Mouse (Mus musculus): ENCODE data around the gene Prpf18. TPM values are rescaled to one million over a fixed set of nuclear protein-coding genes. Genes with fewer than 3 reads are reported as not detected.

Prpf18 gene
- polyA plus RNA-seq (2012; rRNA removed; ENCODE audit: low replicate concordance), result 5.0 and 13.0 TPM in 2 replicates

GRCm38 (mm10) chr2:4651500-4652285 lies at the start of gene Prpf18:
Gene Prpf18, minus strand, starts transcription at chr2:4652113.

Other genes starting within 250 kb of the Prpf18 start
- 1.6 and 1.9 TPM in 2 replicates for gene Bend7, start 65.7 kb upstream of the Prpf18 start, polyA plus RNA-seq (2012; rRNA removed; ENCODE audit: low replicate concordance)
- gene Sephs1, start 229.5 kb upstream of the Prpf18 start, polyA plus RNA-seq (2012; rRNA removed; ENCODE audit: low replicate concordance), result 15.1 and 19.0 TPM in 2 replicates